Mouse (Mus musculus) midbrain, embryonic 15.5 days (tissue): ENCODE data around the gene Kbtbd6. TPM values are rescaled to one million over a fixed set of nuclear protein-coding genes. Genes with fewer than 3 reads are reported as not detected.
"Not testable (repeated sequence)": the region's sequence is repeated elsewhere in the genome, so short reads cannot be mapped to it uniquely, and the experiment has no call there.

Experiments used
- ATAC-seq: fragments of 200-750 bp; cut with Nextera tagmentation; replicated peaks from 2 replicates; pipeline ENCODE4 v1.8.0; 2017; ENCODE audit warnings: moderate TSS enrichment
- H3K27ac ChIP-seq: fragments of 300-500 bp; sonication (generic); 2 replicates; pipeline ENCODE4 v1.5.1; 2015; ENCODE audit warnings: mild to moderate bottlenecking, inconsistent platforms
- H3K27me3 ChIP-seq: fragments of 300-500 bp; sonication (generic); replicated peaks from 2 replicates; pipeline ENCODE4 v1.6.1; 2015; ENCODE audit warnings: inconsistent platforms
- H3K36me3 ChIP-seq: fragments of 300-500 bp; sonication (generic); replicated peaks from 2 replicates; pipeline ENCODE4 v1.6.1; 2015; ENCODE audit warnings: inconsistent platforms
- H3K4me1 ChIP-seq: fragments of 300-500 bp; sonication (generic); 2 replicates; pipeline ENCODE4 v1.6.1; 2015; ENCODE audit warnings: inconsistent platforms
- H3K4me2 ChIP-seq: fragments of 300-500 bp; sonication (generic); 2 replicates; pipeline ENCODE4 v1.6.1; 2015; ENCODE audit warnings: inconsistent platforms, mild to moderate bottlenecking, moderate library complexity
- H3K4me3 ChIP-seq: fragments of 300-500 bp; sonication (generic); 2 replicates; pipeline ENCODE4 v1.5.1; 2015; ENCODE audit warnings: mild to moderate bottlenecking, inconsistent platforms
- H3K9ac ChIP-seq: fragments of 300-500 bp; sonication (generic); 2 replicates; pipeline ENCODE4 v1.6.1; 2015; ENCODE audit warnings: mild to moderate bottlenecking, inconsistent platforms
- H3K9me3 ChIP-seq: fragments of 300-500 bp; sonication (generic); 2 replicates; pipeline ENCODE4 v1.6.1; 2016; ENCODE audit warnings: inconsistent platforms
- WGBS: fragments of 180-500 bp; shearing (Covaris S2); methylation state at CpG from one replicate; pipeline ENCODE4 v1.1.7; 2015; ENCODE audit warnings: mixed read lengths; 5-methylcytosine and 5-hydroxymethylcytosine counted together
- polyA plus RNA-seq: library from polyadenylated mRNA; unstranded; fragments of >200 nt; fragmentation: Nextera tagmentation; extraction: Ambion mirVana; gene quantifications from 2 replicates; pipeline ENCODE4 v1.2.1, GENCODE M21; 2015

Kbtbd6 gene
- polyA plus RNA-seq, 1 experiment from 2014 or later: 1.7 TPM

DNA sequence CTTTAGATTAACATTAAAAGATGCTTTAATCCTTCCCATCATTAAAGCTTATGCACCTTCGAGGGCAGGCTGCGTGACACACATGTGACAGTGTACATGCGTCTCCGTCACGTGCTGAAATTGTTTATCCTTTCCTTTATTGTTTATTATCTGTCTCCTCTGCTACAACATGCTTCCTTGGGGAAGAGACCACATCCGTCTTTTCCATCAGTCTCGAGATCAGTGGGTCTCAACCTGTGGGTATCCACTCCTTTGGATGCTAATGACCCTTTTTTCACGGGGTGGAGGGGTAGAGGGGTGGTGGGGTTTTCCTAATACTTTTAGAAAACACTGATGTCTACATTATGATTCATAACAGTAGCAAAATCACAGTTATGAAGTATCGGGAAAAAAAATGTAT lies 7.0 kb upstream of the Kbtbd6 start:
- Histone ChIP-seq H3K27ac (peak overlapping the region; percentile 87), H3K27me3 (no peaks in the 10 kb centered on the region), H3K9me3 (no peaks in the 10 kb centered on the region), H3K4me2 (peak overlapping the region; percentile 49), H3K4me1 (peaks cover 22% of the 10 kb centered on the region), H3K36me3 (no peaks in the 10 kb centered on the region), H3K9ac (no peak overlapping the region), H3K4me3 (no peak overlapping the region)
- ATAC-seq: peak; percentile 59
- WGBS: 59% methylated on average over 9 of the region's 9 CpGs

DNA sequence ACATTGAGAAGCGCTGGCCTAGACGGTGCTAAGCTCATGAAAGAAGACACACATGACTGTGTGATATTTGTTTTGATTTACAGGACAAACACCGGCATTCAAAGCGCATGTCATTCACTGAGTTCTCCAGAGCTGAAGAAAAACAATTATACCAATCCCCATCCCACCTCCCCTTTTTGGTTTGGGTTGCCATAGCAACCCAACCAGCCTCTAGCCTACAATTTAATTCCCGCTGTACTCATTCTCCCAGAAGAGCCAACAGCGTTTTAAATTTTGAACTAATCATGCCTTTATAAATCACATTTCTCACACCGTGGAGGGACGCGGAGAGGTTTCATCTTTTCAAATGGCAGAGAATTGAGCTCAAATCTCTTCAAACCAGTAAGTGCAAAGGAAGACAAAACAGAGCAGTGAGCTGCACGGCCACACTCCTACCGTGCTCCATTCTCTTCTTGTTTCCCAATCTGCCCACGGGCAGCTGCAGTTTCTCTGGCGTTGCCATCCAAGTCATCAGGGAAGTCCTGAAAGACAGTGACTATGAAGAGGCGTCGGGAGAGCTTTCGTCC lies 6.5 kb upstream of the Kbtbd6 start:
- Histone ChIP-seq H3K9me3 (no peaks in the 10 kb centered on the region), H3K27ac (peak overlapping the region; percentile 87), H3K4me3 (peak overlapping the region; percentile 27), H3K4me2 (peak overlapping the region; percentile 49), H3K36me3 (no peaks in the 10 kb centered on the region), H3K9ac (peak overlapping the region; percentile 29; the same call in 1 of the 2 replicates), H3K4me1 (peaks cover 22% of the 10 kb centered on the region), H3K27me3 (no peaks in the 10 kb centered on the region)
- peak; percentile 87 for ATAC-seq
- WGBS: 8% methylated on average over 16 of the region's 16 CpGs

DNA sequence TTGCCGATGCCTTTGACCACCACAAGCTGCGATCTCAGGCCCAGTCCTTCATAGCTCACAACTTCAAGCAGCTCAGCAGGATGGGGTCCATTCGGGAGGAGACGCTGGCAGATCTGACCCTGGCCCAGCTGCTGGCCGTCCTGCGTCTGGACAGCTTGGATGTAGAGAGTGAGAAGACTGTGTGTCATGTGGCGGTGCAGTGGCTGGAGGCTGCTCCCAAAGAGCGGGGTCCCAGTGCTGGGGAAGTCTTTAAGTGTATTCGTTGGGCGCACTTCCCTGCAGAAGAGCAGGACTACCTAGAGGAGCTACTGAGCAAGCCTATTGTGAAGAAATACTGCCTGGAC lies 928 bp downstream of the Kbtbd6 start:
- H3K27me3 ChIP-seq, H3K36me3 ChIP-seq, H3K9ac ChIP-seq, H3K4me3 ChIP-seq, H3K27ac ChIP-seq, H3K9me3 ChIP-seq, H3K4me2 ChIP-seq, H3K4me1 ChIP-seq: not testable (repeated sequence)
- 97% methylated on average over 7 of the region's 10 CpGs for WGBS
- peak; percentile 44 for ATAC-seq

DNA sequence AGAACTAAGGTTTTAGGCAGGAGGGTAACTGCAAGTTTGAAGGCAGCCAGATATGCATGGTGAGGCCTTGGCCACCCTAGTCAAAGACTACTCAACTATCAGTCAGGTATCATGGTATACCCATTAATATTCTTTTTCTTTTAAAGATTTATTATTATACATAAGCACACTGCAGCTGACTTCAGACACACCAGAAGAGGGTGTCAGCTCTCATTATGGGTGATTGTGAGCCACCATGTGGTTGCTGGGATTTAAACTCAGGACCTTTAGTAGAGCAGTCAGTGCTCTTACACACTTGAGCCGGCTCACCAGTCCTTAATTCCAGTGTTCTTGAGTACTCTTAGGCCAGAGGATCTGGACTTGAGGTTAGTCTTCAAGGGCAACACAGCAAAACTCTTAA lies 8.8 kb downstream of the Kbtbd6 start:
- Histone ChIP-seq H3K4me1 (no peaks in the 10 kb centered on the region), H3K9ac (no peak overlapping the region)
- 88% methylated on average over 1 of the region's 1 CpGs for WGBS

DNA sequence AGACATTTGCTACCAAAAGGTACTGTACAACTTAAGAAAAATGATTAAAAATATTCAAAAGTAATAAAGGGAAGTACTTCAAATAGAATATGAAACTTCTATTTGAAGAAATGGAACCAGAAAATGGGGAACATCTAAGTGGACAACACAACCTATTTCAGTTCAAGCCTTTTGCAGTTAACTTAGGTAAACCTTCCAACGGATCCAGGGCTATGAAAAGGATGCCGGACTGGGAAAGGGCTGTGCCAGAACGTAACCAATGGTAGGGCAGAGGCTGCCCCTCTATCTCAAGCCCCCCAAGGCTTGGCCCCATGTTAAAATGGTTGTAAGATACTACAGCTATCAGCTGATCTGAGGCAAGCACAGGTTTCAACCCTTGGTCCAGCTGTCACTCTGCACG lies 9.4 kb downstream of the Kbtbd6 start:
- Histone ChIP-seq H3K4me3 (no peak overlapping the region), H3K36me3 (peaks cover 33% of the 10 kb centered on the region), H3K4me2 (no peak overlapping the region), H3K27me3 (no peaks in the 10 kb centered on the region), H3K9me3 (no peaks in the 10 kb centered on the region), H3K4me1 (no peaks in the 10 kb centered on the region), H3K27ac (no peak overlapping the region), H3K9ac (no peak overlapping the region)
- WGBS: 95% methylated on average over 4 of the region's 4 CpGs
- ATAC-seq: no peak

More for the DNA sequence above, 8.8 kb downstream of the Kbtbd6 start:
- ATAC-seq: no peak
- Histone ChIP-seq H3K27ac (no peak overlapping the region), H3K36me3 (peaks cover 27% of the 10 kb centered on the region), H3K27me3 (no peaks in the 10 kb centered on the region), H3K4me3 (no peak overlapping the region), H3K9me3 (no peaks in the 10 kb centered on the region), H3K4me2 (no peak overlapping the region)

DNA sequence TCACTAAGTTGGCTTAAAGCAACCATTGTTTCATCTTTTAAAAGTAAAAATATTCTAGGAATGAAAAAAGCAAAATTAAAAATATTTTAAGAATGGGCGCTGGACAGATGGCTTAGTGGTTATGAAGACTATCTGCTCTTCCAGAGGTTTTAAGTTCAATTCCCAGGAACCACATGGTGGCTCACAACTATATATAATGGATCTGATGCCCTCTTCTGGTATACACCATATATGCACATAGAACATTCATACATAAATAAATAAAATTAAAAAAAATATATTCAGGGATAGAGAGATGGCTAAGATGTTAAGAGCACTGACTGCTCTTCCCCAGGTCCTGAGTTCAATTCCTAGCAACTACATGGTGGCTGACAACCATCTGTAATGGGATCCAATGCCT lies 14.0 kb downstream of the Kbtbd6 start:
- Histone ChIP-seq H3K4me1 (no peaks in the 10 kb centered on the region), H3K4me3 (no peak overlapping the region), H3K4me2 (no peak overlapping the region), H3K9me3 (no peaks in the 10 kb centered on the region), H3K36me3 (peaks cover 53% of the 10 kb centered on the region), H3K27me3 (no peaks in the 10 kb centered on the region), H3K27ac (no peak overlapping the region), H3K9ac (no peak overlapping the region)
- no peak for ATAC-seq
- 89% methylated on average over 1 of the region's 1 CpGs for WGBS

DNA sequence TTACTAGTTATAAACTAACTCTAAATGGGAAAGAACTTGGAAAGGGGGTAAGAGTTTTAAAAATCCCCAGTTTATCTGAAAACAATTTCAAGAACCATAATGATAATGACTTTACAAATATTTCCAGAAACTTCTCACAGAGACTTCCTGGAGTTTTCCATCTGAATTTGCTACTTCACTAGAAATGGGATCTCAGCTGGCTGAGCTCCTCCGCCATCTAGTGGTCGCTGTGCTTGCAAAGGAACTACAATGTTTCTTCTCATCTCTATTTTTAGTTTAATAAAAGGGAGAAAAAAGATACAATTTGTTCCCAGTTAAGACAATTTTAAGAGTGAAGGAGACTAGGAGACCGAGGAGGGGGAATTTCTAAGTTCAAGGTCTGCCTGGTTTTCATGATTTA lies 16.0 kb downstream of the Kbtbd6 start:
- Histone ChIP-seq H3K36me3 (peaks cover 58% of the 10 kb centered on the region), H3K9me3 (no peaks in the 10 kb centered on the region), H3K4me3 (no peak overlapping the region), H3K4me1 (no peaks in the 10 kb centered on the region), H3K9ac (no peak overlapping the region), H3K4me2 (no peak overlapping the region), H3K27ac (no peak overlapping the region), H3K27me3 (no peaks in the 10 kb centered on the region)
- no peak for ATAC-seq
- 31% methylated on average over 3 of the region's 3 CpGs for WGBS

DNA sequence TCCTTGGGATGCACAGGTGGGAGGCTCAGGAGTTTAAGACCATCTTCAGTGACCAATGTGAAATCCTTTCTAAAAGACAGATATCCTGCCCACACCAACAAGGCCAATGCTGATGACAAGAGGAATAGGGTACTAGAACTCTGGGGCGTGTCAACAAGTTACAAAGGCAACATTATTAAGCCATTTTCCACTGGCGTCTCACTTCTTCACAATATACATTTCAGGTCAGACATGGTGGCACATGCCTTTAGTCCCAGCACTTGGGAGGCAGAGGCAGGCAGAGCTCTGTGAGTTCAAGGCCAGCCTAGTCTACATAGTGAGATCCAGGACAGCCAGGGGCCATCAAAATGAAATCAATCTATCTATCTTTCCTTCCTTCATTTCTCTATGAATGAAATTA lies 21.7 kb downstream of the Kbtbd6 start:
- Histone ChIP-seq H3K9ac (no peak overlapping the region), H3K36me3 (peaks cover 49% of the 10 kb centered on the region), H3K4me3 (no peak overlapping the region), H3K27me3 (no peaks in the 10 kb centered on the region), H3K4me1 (0 out of 2 replicates have a peak, but pooled peaks cover 4% of the 10 kb centered on the region), H3K9me3 (no peaks in the 10 kb centered on the region), H3K4me2 (no peak overlapping the region), H3K27ac (no peak overlapping the region)
- no peak for ATAC-seq
- 93% methylated on average over 2 of the region's 2 CpGs for WGBS

DNA sequence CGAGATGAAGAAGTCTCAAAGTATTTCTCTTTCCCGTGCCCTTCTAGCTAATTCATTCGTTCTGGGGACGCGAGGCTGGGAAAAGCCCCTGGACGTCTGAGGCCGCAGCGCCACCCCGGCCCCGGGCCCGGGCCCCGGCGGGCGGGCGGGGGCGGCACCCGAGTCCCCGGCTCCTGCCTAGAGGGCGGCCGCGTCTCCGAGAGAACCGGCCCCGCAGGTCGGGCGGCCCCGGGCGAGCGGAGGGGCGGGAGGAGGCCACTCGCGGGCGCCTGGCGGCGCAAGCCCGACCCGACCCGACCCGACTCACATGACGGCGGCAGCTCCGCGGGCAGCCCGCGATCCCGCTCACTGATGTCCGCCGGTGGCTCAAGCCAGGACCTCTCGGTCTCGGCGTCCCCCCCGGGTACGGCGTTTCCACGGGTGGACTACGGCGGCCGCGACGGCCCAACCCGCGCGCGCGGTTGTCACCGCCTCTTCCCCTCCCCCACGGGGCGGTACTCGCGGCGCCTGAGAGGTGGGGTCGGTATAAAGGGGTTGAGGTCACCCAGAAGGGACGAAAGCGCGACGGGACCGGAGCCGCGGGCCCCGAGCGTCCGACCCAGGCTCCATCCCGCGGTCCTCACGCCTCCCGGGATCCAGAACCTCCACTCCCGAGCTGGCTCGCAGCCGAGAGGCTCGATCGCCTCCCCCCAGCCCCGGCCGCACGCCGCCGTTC lies 29.1 kb downstream of the Kbtbd6 start, which contains the start of gene Elf1:
TSS of gene Elf1 (plus strand) at position 571 of the 715 bp plus-strand sequence.
- WGBS: under 1% methylated on average over 94 of the region's 96 CpGs
- Histone ChIP-seq H3K9me3 (no peaks in the 10 kb centered on the region), H3K9ac (peak within 1 kb of the TSS; percentile 98), H3K4me3 (peak within 1 kb of the TSS; percentile 100), H3K27ac (peak within 1 kb of the TSS; percentile 100), H3K36me3 (peaks cover 5% of the 10 kb centered on the region; the same call in 1 of the 2 replicates), H3K4me1 (peaks cover 35% of the 10 kb centered on the region), H3K4me2 (peak within 1 kb of the TSS; percentile 74), H3K27me3 (no peaks in the 10 kb centered on the region)
- peak; percentile 80 for ATAC-seq

DNA sequence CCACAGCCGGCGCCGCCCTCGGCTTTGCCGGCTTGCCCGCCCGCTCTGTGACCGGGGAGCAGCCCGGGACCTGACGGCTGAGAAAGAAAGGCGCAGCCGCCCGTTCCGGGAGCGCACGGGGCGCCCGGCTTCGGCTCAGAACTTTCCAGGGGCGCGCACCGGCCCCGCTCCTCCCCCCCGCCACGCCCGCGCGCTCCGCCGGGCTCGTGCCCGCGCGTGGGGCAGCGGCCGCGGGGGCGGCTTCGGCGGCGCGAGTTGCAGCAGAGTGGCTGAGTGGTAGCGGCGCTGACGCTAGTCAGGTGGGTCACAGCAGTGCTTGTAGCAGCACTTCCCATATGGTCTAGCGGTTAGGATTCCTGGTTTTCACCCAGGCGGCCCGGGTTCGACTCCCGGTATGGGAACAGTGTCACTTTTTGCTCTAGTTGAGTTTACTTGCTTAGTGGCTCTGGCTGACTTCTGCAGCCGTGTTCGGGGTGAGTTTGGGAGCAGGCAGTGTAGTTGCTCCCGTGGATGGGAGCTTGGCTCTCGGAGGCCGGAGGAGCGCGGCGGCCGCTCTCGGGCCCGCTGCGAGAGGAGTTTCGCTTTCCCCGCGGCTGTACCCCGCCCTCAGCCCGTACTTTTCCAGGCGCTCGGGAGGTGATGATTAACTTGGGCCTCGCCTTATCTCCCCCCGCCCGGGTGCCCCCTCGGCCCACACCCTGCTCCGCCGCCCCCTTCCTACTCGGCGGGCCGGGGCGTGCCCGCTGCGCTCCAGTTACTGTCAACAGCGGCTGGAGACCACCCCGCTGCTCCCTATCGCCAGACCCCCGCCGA lies 29.9 kb downstream of the Kbtbd6 start, which contains the start of gene Wbp4:
TSS of gene Wbp4 (minus strand) at position 182 of the 813 bp plus-strand sequence.
- peak; percentile 95 for ATAC-seq
- Histone ChIP-seq H3K4me3 (peak within 1 kb of the TSS; percentile 100), H3K4me1 (peaks cover 36% of the 10 kb centered on the region), H3K27ac (peak within 1 kb of the TSS; percentile 100), H3K36me3 (peaks cover 4% of the 10 kb centered on the region; the same call in 1 of the 2 replicates), H3K27me3 (no peaks in the 10 kb centered on the region), H3K9ac (peak within 1 kb of the TSS; percentile 98), H3K9me3 (no peaks in the 10 kb centered on the region), H3K4me2 (peak within 1 kb of the TSS; percentile 74)
- under 1% methylated on average over 71 of the region's 86 CpGs for WGBS

DNA sequence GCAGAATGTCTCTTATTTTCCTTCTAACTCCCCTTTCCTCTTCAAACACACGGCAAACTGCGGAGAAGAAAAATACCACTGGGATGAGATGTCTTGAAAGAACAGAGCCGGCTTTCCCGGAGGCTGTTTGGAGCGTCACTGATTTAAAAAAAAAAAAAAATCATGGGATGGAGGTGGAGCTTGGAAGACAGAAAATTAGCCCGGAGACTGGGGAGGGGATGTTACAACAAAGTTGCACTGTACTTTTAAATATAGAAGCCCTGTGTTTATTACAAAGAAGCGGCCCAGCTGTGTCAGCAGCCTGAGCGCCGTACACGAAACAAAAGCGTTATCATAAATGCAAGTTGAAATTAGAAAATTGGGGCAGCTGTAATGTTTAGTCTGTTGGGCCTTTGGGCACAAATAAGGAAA lies 30.6 kb downstream of the Kbtbd6 start:
- no peaks in the 10 kb centered on the region for H3K9me3 ChIP-seq
- peak overlapping the region; percentile 74 for H3K4me2 ChIP-seq
- H3K27me3 ChIP-seq: no peaks in the 10 kb centered on the region
- H3K36me3 ChIP-seq: no peaks in the 10 kb centered on the region
- peak overlapping the region; percentile 100 for H3K27ac ChIP-seq
- H3K9ac ChIP-seq: peak overlapping the region; percentile 72
- no peak for ATAC-seq
- 0% methylated on average over 11 of the region's 11 CpGs for WGBS
- peak overlapping the region; percentile 100 for H3K4me3 ChIP-seq
- H3K4me1 ChIP-seq: peaks cover 44% of the 10 kb centered on the region

DNA sequence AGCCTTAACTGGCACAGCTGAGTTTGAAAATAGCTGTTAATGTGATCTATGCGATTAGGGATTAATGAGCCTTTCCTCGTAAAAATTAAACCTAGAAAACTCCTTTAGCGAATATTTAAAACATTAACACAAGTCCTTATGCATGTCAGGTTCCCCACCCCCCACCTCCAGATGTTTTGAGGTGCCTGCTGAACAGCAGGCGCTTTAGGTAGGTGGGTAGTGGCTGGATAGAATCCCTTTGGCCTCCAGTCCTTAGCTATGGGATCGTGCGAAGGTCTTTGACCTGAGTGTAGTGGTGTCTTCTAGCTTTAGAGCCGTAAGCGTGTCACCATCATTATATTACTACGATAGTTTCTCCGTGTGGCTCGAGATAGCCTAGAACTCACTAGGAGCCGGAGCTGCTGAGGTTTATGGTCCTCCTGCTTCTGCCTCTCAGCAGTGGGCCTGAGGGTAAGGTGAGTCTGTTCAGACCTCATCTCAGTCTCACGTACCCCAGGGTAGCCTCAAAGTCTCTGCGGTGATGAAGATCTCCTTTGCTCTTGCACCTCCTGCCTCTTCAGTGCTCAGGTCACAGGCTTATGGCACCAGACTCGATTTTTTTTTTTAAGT lies 31.2 kb downstream of the Kbtbd6 start:
- Histone ChIP-seq H3K9me3 (no peaks in the 10 kb centered on the region), H3K36me3 (no peaks in the 10 kb centered on the region), H3K4me2 (peak overlapping the region; percentile 74), H3K4me3 (peak overlapping the region; percentile 100), H3K9ac (peak overlapping the region; percentile 72), H3K27me3 (no peaks in the 10 kb centered on the region), H3K27ac (peak overlapping the region; percentile 100), H3K4me1 (peaks cover 49% of the 10 kb centered on the region)
- WGBS: 23% methylated on average over 15 of the region's 15 CpGs
- no peak for ATAC-seq
